Mouse (Mus musculus): Measurements from ENCODE around the gene L2hgdh. TPM values are rescaled to one million over a fixed set of nuclear protein-coding genes. Genes with fewer than 3 reads are reported as not detected.

Gene L2hgdh
- polyA plus RNA-seq, 2 experiments = 7.5 to 9.3 TPM

DNA sequence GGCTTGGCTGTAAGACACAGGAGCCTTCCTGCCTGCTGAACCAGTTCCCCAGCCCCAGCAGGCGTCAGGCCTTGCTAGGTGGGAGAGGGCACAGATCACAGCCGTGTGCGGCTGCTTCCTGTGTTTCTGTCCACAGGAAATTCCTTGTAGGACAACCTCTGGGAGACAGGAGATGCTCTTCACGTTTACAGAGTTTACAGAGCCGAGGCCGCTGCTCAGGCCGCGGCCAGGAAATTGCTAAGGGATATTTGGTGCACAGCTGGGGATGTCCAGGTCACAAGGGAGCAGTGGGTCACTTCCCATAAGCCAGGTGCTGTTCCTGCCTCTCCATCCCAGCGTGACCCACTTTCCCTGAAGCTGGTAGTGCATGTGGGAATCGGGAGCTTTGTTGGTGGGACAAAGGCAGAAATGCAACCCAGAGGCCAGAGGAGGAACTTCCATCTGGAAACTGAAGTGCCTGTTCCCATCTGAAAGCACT lies 27.2 kb upstream of the L2hgdh start:
- H3K4me1 ChIP-seq (replicated peaks; ENCODE audit: control insufficient read depth in 2 of 2, insufficient read depth in 2 of 2, low read length in 1 of 2) = peaks cover 14 to 18% of the 10 kb centered on the region in 2 experiments
- H3K27ac ChIP-seq = no peak overlapping the region
- H3K36me3 ChIP-seq (replicated peaks; ENCODE audit: control insufficient read depth, insufficient read depth, low read depth) = no peaks in the 10 kb centered on the region
- H3K4me3 ChIP-seq (ENCODE audit: insufficient read depth in 1 of 2, low read depth in 2 of 2, low read length in 2 of 2) = no peak overlapping the region
- no peak for TF ChIP-seq EP300 (IDR thresholded peaks at IDR 0.05; ENCODE audit: low read depth)
- TF ChIP-seq CTCF (IDR thresholded peaks at IDR 0.05; ENCODE audit: low read depth) = peak; percentile 26; the same call in 1 of the 2 replicates
- no peak overlapping the region for H3K4me2 ChIP-seq (ENCODE audit: low read depth)
- WGBS (ENCODE audit: insufficient replicate concordance) = 44% methylated on average over 10 of the region's 10 CpGs
- DNase-seq (ENCODE audit: low read depth in 3 of 3, low spot score in 3 of 3) (no peak), ATAC-seq (ENCODE audit: insufficient read depth) (peak; percentile 27; the same call in 1 of the 2 replicates)
- H3K9ac ChIP-seq (replicated peaks) = no peak overlapping the region
- H3K27me3 ChIP-seq (ENCODE audit: control insufficient read depth, insufficient read depth, low read length) = no peaks in the 10 kb centered on the region
- H3K9me3 ChIP-seq (ENCODE audit: control insufficient read depth, low read length) = no peaks in the 10 kb centered on the region

DNA sequence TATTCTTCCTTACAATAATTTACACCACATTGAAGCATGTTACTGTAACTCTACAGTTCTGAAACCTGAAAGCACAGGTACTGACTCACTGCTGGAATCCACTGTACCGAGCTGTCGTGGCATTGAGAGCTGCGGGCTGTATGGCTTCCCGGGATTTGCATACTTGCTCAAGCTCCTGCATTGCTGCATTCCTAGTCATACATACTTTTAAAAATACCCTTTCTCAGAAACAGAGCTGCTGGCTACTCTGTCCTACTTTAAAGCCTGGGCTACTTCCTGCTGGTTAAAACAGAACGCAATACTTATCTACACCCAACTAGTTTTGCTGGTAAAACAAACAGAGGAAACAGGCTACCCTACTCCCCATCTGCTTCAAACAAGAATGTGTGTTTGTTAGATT lies 19.5 kb upstream of the L2hgdh start:
- DNase-seq (ENCODE audit: low read depth in 3 of 3, low spot score in 3 of 3) = no peak
- Histone ChIP-seq H3K27me3 (ENCODE audit: control insufficient read depth, insufficient read depth, low read length) (no peaks in the 10 kb centered on the region), H3K4me3 (ENCODE audit: insufficient read depth in 1 of 2, low read depth in 2 of 2, low read length in 2 of 2) (no peak overlapping the region), H3K4me1 (replicated peaks; ENCODE audit: control insufficient read depth in 2 of 2, insufficient read depth in 2 of 2, low read length in 1 of 2) (peaks cover 0 to 3% of the 10 kb centered on the region in 2 experiments; a peak in 2 of 4 replicates), H3K27ac (no peak overlapping the region), H3K9ac (replicated peaks) (no peak overlapping the region), H3K36me3 (replicated peaks; ENCODE audit: control insufficient read depth, insufficient read depth, low read depth) (no peaks in the 10 kb centered on the region), H3K9me3 (ENCODE audit: control insufficient read depth, low read length) (no peaks in the 10 kb centered on the region), H3K4me2 (ENCODE audit: low read depth) (no peak overlapping the region)
- 85% methylated on average over 5 of the region's 5 CpGs for WGBS (ENCODE audit: insufficient replicate concordance)
- TF ChIP-seq CTCF (IDR thresholded peaks at IDR 0.05; ENCODE audit: low read depth) (no peak), EP300 (IDR thresholded peaks at IDR 0.05; ENCODE audit: low read depth) (no peak)
- ATAC-seq (ENCODE audit: insufficient read depth) = no peak

- H3K27me3 ChIP-seq (ENCODE audit: control insufficient read depth, insufficient read depth, low read length) = no peaks in the 10 kb centered on the region
- H3K9ac ChIP-seq (replicated peaks) = no peak overlapping the region
- H3K4me2 ChIP-seq (ENCODE audit: low read depth) = no peak overlapping the region
- TF ChIP-seq CTCF (IDR thresholded peaks at IDR 0.05; ENCODE audit: low read depth) = peak; percentile 10; the same call in 1 of the 2 replicates
- no peak for TF ChIP-seq EP300 (IDR thresholded peaks at IDR 0.05; ENCODE audit: low read depth)
- no peaks in the 10 kb centered on the region for H3K9me3 ChIP-seq (ENCODE audit: control insufficient read depth, low read length)
- H3K27ac ChIP-seq = no peak overlapping the region
- WGBS (ENCODE audit: insufficient replicate concordance) = 88% methylated on average over 5 of the region's 5 CpGs
- ATAC-seq (ENCODE audit: insufficient read depth) = no peak
- peaks cover 0 to 2% of the 10 kb centered on the region in 2 experiments; a peak in 2 of 4 replicates for H3K4me1 ChIP-seq (replicated peaks; ENCODE audit: control insufficient read depth in 2 of 2, insufficient read depth in 2 of 2, low read length in 1 of 2)
- no peak overlapping the region for H3K4me3 ChIP-seq (ENCODE audit: insufficient read depth in 1 of 2, low read depth in 2 of 2, low read length in 2 of 2)
- H3K36me3 ChIP-seq (replicated peaks; ENCODE audit: control insufficient read depth, insufficient read depth, low read depth) = no peaks in the 10 kb centered on the region
- no peak for DNase-seq (ENCODE audit: low read depth in 3 of 3, low spot score in 3 of 3)
These were observed 17.3 kb upstream of the L2hgdh start for GRCm38 (mm10) chr12:69741965-69742364.

DNA sequence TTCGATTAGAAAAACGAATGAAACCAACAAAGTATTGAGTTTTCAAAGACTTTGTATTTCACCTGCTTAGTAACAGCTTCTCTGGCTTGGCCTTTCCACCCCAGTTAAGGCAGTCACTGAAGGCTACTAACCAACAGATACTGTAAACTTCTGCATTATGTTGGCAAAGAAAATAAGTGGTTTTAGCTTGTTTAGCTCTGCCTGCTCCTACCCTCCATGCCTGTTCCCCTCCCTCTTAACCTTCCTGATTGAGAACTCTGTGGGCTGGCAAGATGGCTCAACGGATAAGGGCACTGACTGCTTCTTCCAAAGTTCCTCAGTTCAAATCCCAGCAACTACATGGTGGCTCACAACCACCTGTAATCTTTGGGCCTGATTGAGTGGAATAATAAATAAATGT lies 9.2 kb upstream of the L2hgdh start:
- WGBS (ENCODE audit: insufficient replicate concordance) = 57% methylated on average over 3 of the region's 3 CpGs
- TF ChIP-seq CTCF (IDR thresholded peaks at IDR 0.05; ENCODE audit: low read depth) (no peak), EP300 (IDR thresholded peaks at IDR 0.05; ENCODE audit: low read depth) (no peak)
- peak overlapping the region; percentile 81 for H3K27ac ChIP-seq
- peak overlapping the region; percentile 68 for H3K9ac ChIP-seq (replicated peaks)
- no peaks in the 10 kb centered on the region for H3K36me3 ChIP-seq (replicated peaks; ENCODE audit: control insufficient read depth, insufficient read depth, low read depth)
- peak; percentile 55; the same call in 1 of the 2 replicates for ATAC-seq (ENCODE audit: insufficient read depth)
- H3K4me3 ChIP-seq (ENCODE audit: insufficient read depth in 1 of 2, low read depth in 2 of 2, low read length in 2 of 2) = no peak overlapping the region
- no peaks in the 10 kb centered on the region for H3K9me3 ChIP-seq (ENCODE audit: control insufficient read depth, low read length)
- no peaks in the 10 kb centered on the region for H3K27me3 ChIP-seq (ENCODE audit: control insufficient read depth, insufficient read depth, low read length)
- H3K4me2 ChIP-seq (ENCODE audit: low read depth) = peak overlapping the region; percentile 53
- DNase-seq (ENCODE audit: low read depth in 3 of 3, low spot score in 3 of 3) = no peak
- peaks cover 2 to 4% of the 10 kb centered on the region in 2 experiments; a peak in 3 of 4 replicates for H3K4me1 ChIP-seq (replicated peaks; ENCODE audit: control insufficient read depth in 2 of 2, insufficient read depth in 2 of 2, low read length in 1 of 2)

DNA sequence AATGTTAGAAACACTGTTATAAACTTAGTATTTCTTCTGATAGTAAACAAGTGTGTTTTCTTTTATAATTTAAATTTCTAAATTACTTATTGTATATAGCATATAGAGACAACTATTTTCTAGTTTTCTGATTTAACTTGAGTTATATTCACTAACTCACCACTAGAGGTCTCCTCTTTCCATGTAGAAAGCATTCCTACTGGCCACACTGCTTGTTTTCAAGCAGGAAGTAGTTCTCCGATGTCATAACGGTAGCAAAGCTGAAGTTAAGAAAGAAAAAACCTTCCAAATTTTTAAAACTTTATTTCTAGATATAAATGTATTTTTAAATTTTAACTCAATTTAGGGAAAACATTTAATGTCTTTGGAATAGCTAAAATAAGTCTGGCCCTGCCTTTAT lies 8.8 kb upstream of the L2hgdh start:
- ATAC-seq (ENCODE audit: insufficient read depth) = peak; percentile 70; the same call in 1 of the 2 replicates
- Histone ChIP-seq H3K27ac (peak overlapping the region; percentile 81), H3K9me3 (ENCODE audit: control insufficient read depth, low read length) (no peaks in the 10 kb centered on the region), H3K9ac (replicated peaks) (peak overlapping the region; percentile 68), H3K4me1 (replicated peaks; ENCODE audit: control insufficient read depth in 2 of 2, insufficient read depth in 2 of 2, low read length in 1 of 2) (peaks cover 2 to 4% of the 10 kb centered on the region in 2 experiments; a peak in 3 of 4 replicates), H3K4me2 (ENCODE audit: low read depth) (peak overlapping the region; percentile 53), H3K4me3 (ENCODE audit: insufficient read depth in 1 of 2, low read depth in 2 of 2, low read length in 2 of 2) (no peak overlapping the region), H3K27me3 (ENCODE audit: control insufficient read depth, insufficient read depth, low read length) (no peaks in the 10 kb centered on the region), H3K36me3 (replicated peaks; ENCODE audit: control insufficient read depth, insufficient read depth, low read depth) (no peaks in the 10 kb centered on the region)
- DNase-seq (ENCODE audit: low read depth in 3 of 3, low spot score in 3 of 3) = peak; percentile 52 to 57 (median 56)
- TF ChIP-seq EP300 (IDR thresholded peaks at IDR 0.05; ENCODE audit: low read depth) (0 out of 2 replicates have a peak, but pooled peaks have one; percentile 27), CTCF (IDR thresholded peaks at IDR 0.05; ENCODE audit: low read depth) (peak; percentile 70)
- 2% methylated on average over 2 of the region's 2 CpGs for WGBS (ENCODE audit: insufficient replicate concordance)

All from liver, embryonic 14.5 days (tissue).